Mouse (Mus musculus) layer of hippocampus, postnatal 10 days (tissue): ENCODE data around the gene Carnmt1. TPM values are rescaled to one million over a fixed set of nuclear protein-coding genes. Genes with fewer than 3 reads are reported as not detected.
A peak's percentile ranks its signal among the peaks of the same experiment; 100 is the strongest.

Source experiments
- DNase-seq, 2 experiments: peaks; one replicate each; pipeline ENCODE4 v3.0.0; 2021; ENCODE audit warnings: low spot score in 2 of 2
- total RNA-seq, 2 experiments: library from RNA; stranded (reverse); gene quantifications; 2 replicates each; pipeline ENCODE4 v1.2.3; 2021

The Carnmt1 gene
- total RNA-seq, 2 experiments from 2014 or later = 11.4 to 11.6 TPM

GRCm38 (mm10) chr19:18712153-18712865 is 41.7 kb downstream of the Carnmt1 start:
- no peak for DNase-seq

DNA sequence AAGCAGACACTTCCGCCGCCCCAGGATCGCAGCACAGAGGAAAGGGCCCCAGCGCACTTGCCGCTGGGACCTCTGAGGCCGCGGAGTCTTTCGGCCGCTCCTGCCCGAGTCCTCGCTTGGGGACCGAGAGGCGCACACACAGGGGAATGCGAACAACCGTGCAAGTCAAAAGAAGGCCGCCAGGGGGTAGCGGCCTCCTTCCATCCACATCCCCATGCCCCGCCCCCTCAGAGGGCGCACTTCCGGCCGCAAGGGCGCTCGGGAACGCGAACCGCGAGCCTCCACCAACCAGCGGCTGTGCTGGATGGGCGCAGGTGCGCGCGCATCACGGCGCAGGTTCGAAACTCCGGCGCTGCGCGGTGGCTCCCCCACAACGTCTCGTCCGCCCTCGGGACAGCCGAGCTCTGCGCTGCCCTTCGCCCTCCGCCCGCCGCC is 42.3 kb downstream of the Carnmt1 start, which contains the start of gene D030056L22Rik:
D030056L22Rik (plus strand) TSS at position 328 of the 435 bp plus-strand sequence.
- peak; percentile 98 to 99 for DNase-seq

GRCm38 (mm10) chr19:18713357-18713756 is 42.8 kb downstream of the Carnmt1 start:
- DNase-seq = peak; percentile 53 to 68

DNA sequence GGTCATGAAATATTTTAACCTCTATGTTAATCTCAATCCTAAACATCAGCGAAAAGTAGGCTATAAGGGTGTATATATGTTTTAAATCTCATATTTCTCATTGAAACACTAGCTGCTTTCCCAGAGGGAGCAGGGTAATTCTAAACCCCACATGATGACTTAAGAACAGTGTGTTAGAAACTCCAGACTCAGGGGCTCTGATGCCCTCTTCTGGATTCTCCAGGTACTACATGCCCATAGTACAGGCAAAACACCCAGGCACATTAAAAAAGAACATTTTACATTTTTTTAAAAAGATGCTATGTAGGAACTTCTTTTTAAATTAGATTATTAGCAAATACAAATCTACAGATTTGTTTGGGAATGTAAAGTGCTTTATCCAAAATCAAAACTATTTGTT is 45.8 kb downstream of the Carnmt1 start:
- DNase-seq = peak; percentile 73 to 80

DNA sequence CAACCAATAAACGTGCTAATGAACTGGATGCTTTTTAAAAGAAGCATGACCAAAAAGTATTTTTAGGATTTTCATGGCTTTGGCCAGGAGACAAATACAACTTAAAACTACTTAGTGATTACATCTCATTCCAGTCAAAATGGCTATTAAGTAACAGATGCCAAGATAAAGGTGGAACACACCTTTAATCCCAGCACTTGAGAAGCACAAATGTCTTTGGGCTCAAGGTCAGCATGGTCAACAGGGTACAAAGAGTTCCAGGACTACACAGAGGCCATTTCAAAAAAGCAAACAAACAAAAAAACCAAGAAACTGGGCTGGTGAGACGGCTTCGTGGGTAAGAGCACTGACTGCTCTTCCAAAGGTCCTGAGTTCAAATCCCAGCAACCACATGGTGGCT is 49.8 kb downstream of the Carnmt1 start:
- no peak for DNase-seq

DNA sequence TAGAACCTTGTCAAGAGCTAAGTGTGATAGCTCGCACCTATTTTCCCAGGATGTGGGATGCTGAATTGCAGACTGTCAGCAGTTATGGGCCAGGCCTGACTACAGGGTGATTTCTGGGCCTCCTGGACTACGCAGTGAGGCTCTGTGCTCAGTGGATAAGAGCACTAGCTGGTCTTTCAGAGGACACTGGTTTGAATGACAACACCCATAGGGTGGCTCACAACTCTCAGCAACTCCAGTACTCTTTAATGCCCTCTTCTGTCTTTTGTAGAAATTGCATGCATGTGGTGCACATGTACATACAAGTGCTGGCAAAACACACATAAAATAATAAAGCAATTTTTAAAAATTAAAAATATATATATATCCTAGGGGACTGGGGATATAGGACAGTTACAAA is 54.6 kb downstream of the Carnmt1 start:
- no peak for DNase-seq

DNA sequence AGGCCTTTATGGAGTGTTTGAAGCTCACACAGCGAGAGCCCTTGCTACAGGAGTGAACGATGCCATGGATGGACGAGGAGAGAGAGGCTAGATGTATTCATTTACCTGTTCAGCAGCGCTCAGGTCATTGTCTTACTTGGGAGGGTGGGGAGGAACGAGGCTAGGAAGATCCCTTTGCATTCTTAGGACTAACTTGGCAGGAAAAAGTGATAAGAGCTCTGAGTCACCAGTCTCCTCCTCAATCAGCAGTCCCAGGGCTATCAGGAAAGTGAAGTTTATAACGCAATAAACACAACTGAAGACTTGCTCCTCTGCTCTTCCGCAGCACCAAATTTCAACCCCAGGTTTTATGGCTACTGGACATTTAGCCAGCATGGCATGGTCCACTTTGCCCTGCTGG is 59.7 kb downstream of the Carnmt1 start:
- no peak for DNase-seq

- DNase-seq = no peak
Observed at GRCm38 (mm10) chr19:18731077-18731476, 60.5 kb downstream of the Carnmt1 start.

GRCm38 (mm10) chr19:18735901-18736300 is 65.3 kb downstream of the Carnmt1 start:
- DNase-seq = no peak

DNA sequence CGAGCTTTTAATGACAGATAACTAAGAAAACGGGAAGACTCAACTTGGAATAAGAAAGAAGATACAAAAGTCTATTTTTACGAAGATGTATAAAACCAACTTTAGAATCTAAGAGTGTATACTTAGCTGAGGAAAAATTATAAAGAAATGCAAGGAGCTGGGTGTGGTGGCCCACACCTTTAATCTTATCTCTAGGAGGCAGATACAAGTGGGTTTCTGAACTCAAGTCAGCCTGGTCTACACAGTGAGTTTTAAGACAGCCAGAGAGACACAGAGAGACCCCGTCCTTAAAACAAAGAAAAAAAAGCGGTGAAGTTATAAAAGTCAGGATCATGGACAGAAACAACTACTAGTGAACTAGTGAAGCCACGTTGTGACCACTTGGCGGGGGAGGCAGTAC is 68.6 kb downstream of the Carnmt1 start:
- DNase-seq = no peak

DNA sequence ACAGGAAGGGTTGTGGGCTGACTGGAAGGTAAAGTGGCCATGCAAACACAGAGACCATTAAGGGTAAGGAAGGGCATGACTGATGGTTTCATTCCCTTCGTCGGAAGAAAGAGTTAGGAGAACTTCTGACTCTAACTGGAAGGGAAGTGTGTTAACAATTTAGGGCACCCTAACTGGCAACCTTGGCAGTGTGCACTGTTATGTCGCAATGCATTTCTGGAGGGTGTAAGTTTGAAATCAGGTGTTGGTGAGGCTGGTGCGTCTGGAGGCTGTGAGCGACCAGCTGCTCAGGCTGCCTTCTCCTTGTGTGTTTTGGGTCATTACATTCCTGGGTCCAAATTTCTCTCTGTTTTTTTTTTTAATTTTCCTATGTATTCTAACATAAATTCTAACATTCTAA is 73.4 kb downstream of the Carnmt1 start:
- no peak for DNase-seq

DNA sequence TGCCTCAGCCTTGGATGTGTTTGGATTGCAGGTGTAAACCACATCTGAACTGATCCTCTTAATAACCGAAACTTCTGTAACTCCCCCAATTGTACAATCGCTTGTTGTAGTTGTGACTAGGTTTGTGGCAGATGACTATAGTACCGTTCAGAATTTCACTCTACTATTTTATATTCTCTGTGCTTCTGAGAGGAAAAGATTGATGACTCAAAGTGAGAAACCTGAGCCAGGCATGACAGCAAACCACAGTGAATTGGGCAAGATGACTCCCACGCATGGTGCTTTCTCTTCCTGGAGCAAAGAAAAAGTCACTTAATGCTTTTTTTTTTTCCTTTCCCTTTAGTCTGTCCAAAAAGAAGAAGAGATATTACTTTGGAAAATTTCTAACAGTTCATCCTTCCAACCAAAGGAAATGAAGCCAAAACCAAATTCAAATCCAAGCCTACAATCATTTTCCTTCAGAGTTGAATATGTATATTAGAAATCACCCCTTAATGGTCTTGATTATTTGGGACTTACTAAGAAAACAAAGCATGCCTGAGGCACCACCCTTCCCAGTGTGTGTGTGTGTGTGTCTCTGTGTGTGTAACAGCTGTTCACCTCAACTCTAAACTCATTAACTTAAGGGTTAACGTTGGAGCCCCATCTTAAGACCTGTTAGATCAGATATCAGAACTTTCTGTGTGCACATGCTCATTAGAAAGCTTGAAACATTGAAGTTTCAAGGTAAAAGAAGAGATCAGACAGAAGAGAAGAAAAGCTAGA is 76.2 kb downstream of the Carnmt1 start:
- DNase-seq = no peak

- DNase-seq = no peak
Observed at GRCm38 (mm10) chr19:18747379-18747778, 76.8 kb downstream of the Carnmt1 start.

- DNase-seq = no peak
Observed at GRCm38 (mm10) chr19:18749598-18750339, 79.2 kb downstream of the Carnmt1 start, which contains the start of gene Trpm6. Gene Trpm6, plus strand, starts transcription at chr19:18749983.

Other genes with a start within 250 kb of the Carnmt1 start
- 10 to 100 TPM; 30.6 to 38.2 TPM for gene Ostf1, start 38.9 kb upstream of the Carnmt1 start, total RNA-seq
- gene Nmrk1, start 38.8 kb upstream of the Carnmt1 start, total RNA-seq = 1 to 10 TPM; 7.4 to 8.0 TPM
- gene D030056L22Rik, start 42.4 kb downstream of the Carnmt1 start, total RNA-seq = 10 to 100 TPM; 22.9 to 23.0 TPM
- gene Trpm6, start 79.2 kb downstream of the Carnmt1 start, total RNA-seq = 1 to 10 TPM in 1 of 2 experiments, under 1 TPM in 1; 0.76 to 1.0 TPM